Mouse (Mus musculus) heart, embryonic 15.5 days (tissue): ENCODE measurements around the gene Ptgir. TPM values are rescaled to one million over a fixed set of nuclear protein-coding genes. Genes with fewer than 3 reads are reported as not detected.

ENCODE experiments used
- ATAC-seq: fragments of 200-750 bp; cut with Nextera tagmentation; replicated peaks from 2 replicates; pipeline ENCODE4 v1.8.0; 2017; ENCODE audit warnings: low read depth, moderate TSS enrichment; ENCODE audit not compliant: insufficient number of reproducible peaks, insufficient read depth, low FRiP score
- H3K27ac ChIP-seq: fragments of 300-500 bp; sonication (generic); 2 replicates; pipeline ENCODE4 v1.5.1; 2015; ENCODE audit warnings: mild to moderate bottlenecking, inconsistent platforms
- H3K27me3 ChIP-seq: fragments of 300-500 bp; sonication (generic); 2 replicates; pipeline ENCODE4 v1.6.1; 2015; ENCODE audit warnings: inconsistent platforms
- H3K36me3 ChIP-seq: fragments of 300-500 bp; sonication (generic); 2 replicates; pipeline ENCODE4 v1.6.1; 2015; ENCODE audit warnings: mild to moderate bottlenecking, inconsistent platforms
- H3K4me1 ChIP-seq: fragments of 300-500 bp; sonication (generic); replicated peaks from 2 replicates; pipeline ENCODE4 v1.6.1; 2015; ENCODE audit warnings: inconsistent platforms
- H3K4me2 ChIP-seq: fragments of 300-500 bp; sonication (generic); 2 replicates; pipeline ENCODE4 v1.6.1; 2015; ENCODE audit warnings: inconsistent platforms, mild to moderate bottlenecking, moderate library complexity
- H3K4me3 ChIP-seq: fragments of 300-500 bp; sonication (generic); 2 replicates; pipeline ENCODE4 v1.5.1; 2015; ENCODE audit warnings: mild to moderate bottlenecking, inconsistent platforms
- H3K9ac ChIP-seq: fragments of 300-500 bp; sonication (generic); 2 replicates; pipeline ENCODE4 v1.6.1; 2015; ENCODE audit warnings: mild to moderate bottlenecking, inconsistent platforms
- H3K9me3 ChIP-seq: fragments of 300-500 bp; sonication (generic); replicated peaks from 2 replicates; pipeline ENCODE4 v1.6.1; 2016; ENCODE audit warnings: inconsistent platforms
- WGBS: fragments of 180-500 bp; shearing (Covaris S2); methylation state at CpG from one replicate; pipeline ENCODE4 v1.1.7; 2015; ENCODE audit warnings: mixed read lengths; 5-methylcytosine and 5-hydroxymethylcytosine counted together
- polyA plus RNA-seq: library from polyadenylated mRNA; unstranded; fragments of >200 nt; fragmentation: Nextera tagmentation; extraction: Ambion mirVana; gene quantifications from 2 replicates; pipeline ENCODE4 v1.2.1, GENCODE M21; 2015

The Ptgir gene
- polyA plus RNA-seq, 1 experiment from 2014 or later, result 0.86 TPM

- WGBS, result 8% methylated on average over 11 of the region's 11 CpGs
- ATAC-seq, result no peak
- peaks cover 43% of the 10 kb centered on the region for H3K4me1 ChIP-seq
Measured at GRCm38 (mm10) chr7:16876006-16876405, 30.3 kb upstream of the Ptgir start.

GRCm38 (mm10) chr7:16876608-16877007 is 29.7 kb upstream of the Ptgir start:
- Histone ChIP-seq H3K4me1 (peaks cover 46% of the 10 kb centered on the region), H3K9me3 (no peaks in the 10 kb centered on the region), H3K9ac (peak overlapping the region; percentile 79), H3K4me3 (peak overlapping the region; percentile 70), H3K4me2 (peak overlapping the region; percentile 82), H3K36me3 (peaks cover 4% of the 10 kb centered on the region; the same call in 1 of the 2 replicates), H3K27me3 (no peaks in the 10 kb centered on the region), H3K27ac (peak overlapping the region; percentile 79)
- WGBS, result 4% methylated on average over 13 of the region's 13 CpGs
- ATAC-seq, result no peak

More at GRCm38 (mm10) chr7:16876006-16876405, 30.3 kb upstream of the Ptgir start:
- H3K27ac ChIP-seq, result peak overlapping the region; percentile 79
- H3K9ac ChIP-seq, result peak overlapping the region; percentile 79
- H3K4me2 ChIP-seq, result peak overlapping the region; percentile 82
- peak overlapping the region; percentile 70 for H3K4me3 ChIP-seq
- H3K36me3 ChIP-seq, result peaks cover 4% of the 10 kb centered on the region; the same call in 1 of the 2 replicates
- no peaks in the 10 kb centered on the region for H3K9me3 ChIP-seq
- no peaks in the 10 kb centered on the region for H3K27me3 ChIP-seq

GRCm38 (mm10) chr7:16877717-16878116 is 28.6 kb upstream of the Ptgir start:
- 0 out of 2 replicates have a peak overlapping the region, but pooled peaks have one; percentile 82 for H3K4me2 ChIP-seq
- 69% methylated on average over 3 of the region's 3 CpGs for WGBS
- H3K27ac ChIP-seq, result no peak overlapping the region
- H3K36me3 ChIP-seq, result peaks cover 4% of the 10 kb centered on the region; the same call in 1 of the 2 replicates
- H3K27me3 ChIP-seq, result no peaks in the 10 kb centered on the region
- no peak overlapping the region for H3K4me3 ChIP-seq
- ATAC-seq, result no peak
- no peaks in the 10 kb centered on the region for H3K9me3 ChIP-seq
- H3K9ac ChIP-seq, result no peak overlapping the region
- peaks cover 54% of the 10 kb centered on the region for H3K4me1 ChIP-seq

- Histone ChIP-seq H3K4me2 (peak overlapping the region; percentile 26), H3K9me3 (no peaks in the 10 kb centered on the region), H3K9ac (peak overlapping the region; percentile 42), H3K4me3 (no peak overlapping the region), H3K27me3 (peaks cover under 1% of the 10 kb centered on the region; the same call in 1 of the 2 replicates), H3K4me1 (peaks cover 57% of the 10 kb centered on the region), H3K27ac (peak overlapping the region; percentile 92), H3K36me3 (peaks cover 18% of the 10 kb centered on the region)
- 28% methylated on average over 9 of the region's 9 CpGs for WGBS
- peak; percentile 70 for ATAC-seq
Measured at GRCm38 (mm10) chr7:16879796-16880547, 26.3 kb upstream of the Ptgir start.

GRCm38 (mm10) chr7:16880615-16881014 is 25.7 kb upstream of the Ptgir start:
- no peak for ATAC-seq
- peak overlapping the region; percentile 92 for H3K27ac ChIP-seq
- H3K4me2 ChIP-seq, result peak overlapping the region; percentile 26
- peaks cover 24% of the 10 kb centered on the region for H3K36me3 ChIP-seq
- H3K9me3 ChIP-seq, result peaks cover 3% of the 10 kb centered on the region; the same call in 1 of the 2 replicates
- H3K27me3 ChIP-seq, result peaks cover 7% of the 10 kb centered on the region
- WGBS, result 28% methylated on average over 5 of the region's 5 CpGs
- H3K4me1 ChIP-seq, result peaks cover 55% of the 10 kb centered on the region
- no peak overlapping the region for H3K4me3 ChIP-seq
- peak overlapping the region; percentile 42 for H3K9ac ChIP-seq

- H3K9ac ChIP-seq, result no peak overlapping the region
- H3K27ac ChIP-seq, result peak overlapping the region; percentile 68
- H3K4me2 ChIP-seq, result no peak overlapping the region
- H3K4me1 ChIP-seq, result peaks cover 35% of the 10 kb centered on the region
- ATAC-seq, result no peak
- 83% methylated on average over 6 of the region's 6 CpGs for WGBS
- peaks cover 16% of the 10 kb centered on the region for H3K27me3 ChIP-seq
- no peak overlapping the region for H3K4me3 ChIP-seq
- peaks cover 7% of the 10 kb centered on the region; the same call in 1 of the 2 replicates for H3K9me3 ChIP-seq
- H3K36me3 ChIP-seq, result peaks cover 41% of the 10 kb centered on the region
Measured at GRCm38 (mm10) chr7:16883162-16883561, 23.1 kb upstream of the Ptgir start.

GRCm38 (mm10) chr7:16884334-16884733 is 22.0 kb upstream of the Ptgir start:
- H3K27ac ChIP-seq, result no peak overlapping the region
- peaks cover 16% of the 10 kb centered on the region for H3K27me3 ChIP-seq
- no peak overlapping the region for H3K4me2 ChIP-seq
- no peak overlapping the region for H3K9ac ChIP-seq
- 81% methylated on average over 4 of the region's 4 CpGs for WGBS
- peaks cover 33% of the 10 kb centered on the region for H3K4me1 ChIP-seq
- peaks cover 7% of the 10 kb centered on the region; the same call in 1 of the 2 replicates for H3K9me3 ChIP-seq
- H3K36me3 ChIP-seq, result peaks cover 37% of the 10 kb centered on the region
- ATAC-seq, result no peak
- no peak overlapping the region for H3K4me3 ChIP-seq

GRCm38 (mm10) chr7:16885271-16885776 is 21.0 kb upstream of the Ptgir start:
- ATAC-seq, result no peak
- H3K4me2 ChIP-seq, result peak overlapping the region; percentile 39
- H3K9me3 ChIP-seq, result peaks cover 7% of the 10 kb centered on the region; the same call in 1 of the 2 replicates
- peaks cover 16% of the 10 kb centered on the region for H3K27me3 ChIP-seq
- peaks cover 28% of the 10 kb centered on the region for H3K4me1 ChIP-seq
- no peak overlapping the region for H3K27ac ChIP-seq
- peak overlapping the region; percentile 31 for H3K4me3 ChIP-seq
- peaks cover 37% of the 10 kb centered on the region for H3K36me3 ChIP-seq
- no peak overlapping the region for H3K9ac ChIP-seq
- WGBS, result 24% methylated on average over 86 of the region's 95 CpGs

- 59% methylated on average over 59 of the region's 59 CpGs for WGBS
- ATAC-seq, result no peak
- Histone ChIP-seq H3K4me2 (peak overlapping the region; percentile 39; the same call in 1 of the 2 replicates), H3K4me1 (peaks cover 28% of the 10 kb centered on the region), H3K9ac (no peak overlapping the region), H3K36me3 (peaks cover 37% of the 10 kb centered on the region), H3K4me3 (peak overlapping the region; percentile 31), H3K9me3 (peaks cover 7% of the 10 kb centered on the region; the same call in 1 of the 2 replicates), H3K27ac (no peak overlapping the region), H3K27me3 (peaks cover 16% of the 10 kb centered on the region)
Measured at GRCm38 (mm10) chr7:16885905-16886304, 20.4 kb upstream of the Ptgir start.

- peaks cover 31% of the 10 kb centered on the region for H3K4me1 ChIP-seq
- H3K4me2 ChIP-seq, result peak overlapping the region; percentile 60
- 29% methylated on average over 6 of the region's 6 CpGs for WGBS
- H3K36me3 ChIP-seq, result peaks cover 17% of the 10 kb centered on the region
- peak overlapping the region; percentile 34; the same call in 1 of the 2 replicates for H3K4me3 ChIP-seq
- peaks cover 5% of the 10 kb centered on the region; the same call in 1 of the 2 replicates for H3K9me3 ChIP-seq
- peak overlapping the region; percentile 22; the same call in 1 of the 2 replicates for H3K9ac ChIP-seq
- H3K27me3 ChIP-seq, result peaks cover 36% of the 10 kb centered on the region
- no peak for ATAC-seq
- peak overlapping the region; percentile 89 for H3K27ac ChIP-seq
Measured at GRCm38 (mm10) chr7:16890536-16890935, 15.8 kb upstream of the Ptgir start.

- peak overlapping the region; percentile 22; the same call in 1 of the 2 replicates for H3K9ac ChIP-seq
Measured at GRCm38 (mm10) chr7:16890944-16891343, 15.3 kb upstream of the Ptgir start.

More at GRCm38 (mm10) chr7:16890944-16891343, 15.3 kb upstream of the Ptgir start:
- H3K27ac ChIP-seq, result peak overlapping the region; percentile 89
- H3K36me3 ChIP-seq, result peaks cover 13% of the 10 kb centered on the region
- 2% methylated on average over 23 of the region's 23 CpGs for WGBS
- H3K4me1 ChIP-seq, result peaks cover 31% of the 10 kb centered on the region
- peak; percentile 79 for ATAC-seq
- peaks cover under 1% of the 10 kb centered on the region; the same call in 1 of the 2 replicates for H3K9me3 ChIP-seq
- peak overlapping the region; percentile 34 for H3K4me3 ChIP-seq
- peak overlapping the region; percentile 60 for H3K4me2 ChIP-seq
- H3K27me3 ChIP-seq, result peaks cover 32% of the 10 kb centered on the region
